Mouse (Mus musculus): ENCODE results near the gene Nuak2. TPM values are rescaled to one million over a fixed set of nuclear protein-coding genes. Genes with fewer than 3 reads are reported as not detected.

Nuak2 gene
- 1.1 TPM for polyA plus RNA-seq (2014; fragmentation: Illumina TruSeq; extraction: RNeasy Lipid Tissue Mini Kit (QIAGEN cat#74804))

DNA sequence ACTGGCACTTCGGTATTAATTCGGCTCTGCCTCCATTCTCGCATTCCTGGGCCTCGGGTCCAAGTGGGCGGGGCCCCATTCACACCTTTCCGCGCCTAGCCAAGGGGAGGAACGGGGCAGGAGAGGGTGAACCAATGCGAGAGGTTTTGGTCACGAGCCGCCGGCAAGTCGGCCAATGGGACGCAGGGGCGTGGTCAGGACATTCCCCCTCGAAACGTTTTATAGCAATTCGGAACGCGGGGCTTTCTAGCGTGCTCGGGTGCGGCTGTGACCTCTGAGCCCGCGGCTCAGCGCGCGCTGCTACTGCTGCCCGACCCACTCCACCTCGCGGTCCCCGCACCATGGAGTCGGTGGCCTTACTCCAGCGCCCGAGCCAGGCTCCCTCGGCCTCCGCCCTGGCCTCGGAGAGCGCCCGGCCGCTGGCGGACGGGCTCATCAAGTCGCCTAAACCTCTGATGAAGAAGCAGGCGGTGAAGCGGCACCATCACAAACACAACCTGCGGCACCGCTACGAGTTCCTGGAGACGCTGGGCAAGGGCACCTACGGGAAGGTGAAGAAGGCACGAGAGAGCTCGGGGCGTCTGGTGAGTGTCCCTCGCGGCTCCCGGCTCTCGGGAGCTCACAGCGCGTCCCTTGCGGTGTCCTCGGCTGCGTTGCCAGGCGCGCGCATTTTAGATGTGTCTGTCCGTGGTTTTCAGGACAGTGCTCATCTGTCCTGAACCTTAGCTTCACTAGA, at the start of gene Nuak2:
Gene Nuak2, plus strand, starts transcription at position 238 of the 736 bp plus-strand sequence.

DNA sequence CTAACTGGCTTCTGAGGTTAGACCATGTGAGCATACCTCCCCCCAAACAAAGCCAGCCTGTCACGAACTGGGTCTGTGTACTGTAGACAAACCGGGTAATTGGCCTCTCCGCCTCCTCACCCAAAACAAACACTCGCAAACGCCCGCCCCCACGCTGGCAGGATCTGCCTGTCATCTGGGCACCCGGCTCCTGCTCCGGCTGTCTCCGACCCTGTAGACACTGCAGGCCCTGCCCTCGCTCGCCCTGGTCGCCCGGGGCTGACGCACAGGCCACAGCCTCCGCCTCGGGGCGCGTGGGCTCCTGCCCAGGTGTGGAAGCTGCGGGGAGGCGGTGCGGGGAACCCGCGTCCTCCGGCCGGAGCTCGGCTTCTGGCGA, 17.5 kb upstream of the Nuak2 start, which contains the start of gene Klhdc8a:
Gene Klhdc8a, plus strand, starts transcription at position 202 of the 376 bp plus-strand sequence.

Other genes starting within 250 kb of the Nuak2 start
- gene Mfsd4a, start 248.1 kb upstream of the Nuak2 start, polyA plus RNA-seq (2014; fragmentation: Illumina TruSeq; extraction: RNeasy Lipid Tissue Mini Kit (QIAGEN cat#74804)), result 3.8 TPM
- 0.23 TPM for gene Cdk18, start 176.4 kb upstream of the Nuak2 start, polyA plus RNA-seq (2014; fragmentation: Illumina TruSeq; extraction: RNeasy Lipid Tissue Mini Kit (QIAGEN cat#74804))
- not detected for gene Lemd1, start 124.7 kb upstream of the Nuak2 start, polyA plus RNA-seq (2014; fragmentation: Illumina TruSeq; extraction: RNeasy Lipid Tissue Mini Kit (QIAGEN cat#74804))
- gene AC124108.1, start 124.7 kb upstream of the Nuak2 start, polyA plus RNA-seq (2014; fragmentation: Illumina TruSeq; extraction: RNeasy Lipid Tissue Mini Kit (QIAGEN cat#74804)), result not detected
- not detected for gene Gm10188, start 86.4 kb upstream of the Nuak2 start, polyA plus RNA-seq (2014; fragmentation: Illumina TruSeq; extraction: RNeasy Lipid Tissue Mini Kit (QIAGEN cat#74804))
- 0.17 TPM for gene Klhdc8a, start 17.5 kb upstream of the Nuak2 start, polyA plus RNA-seq (2014; fragmentation: Illumina TruSeq; extraction: RNeasy Lipid Tissue Mini Kit (QIAGEN cat#74804))
- 1.2 TPM for gene Tmcc2, start 75.2 kb downstream of the Nuak2 start, polyA plus RNA-seq (2014; fragmentation: Illumina TruSeq; extraction: RNeasy Lipid Tissue Mini Kit (QIAGEN cat#74804))
- gene Dstyk, start 101.4 kb downstream of the Nuak2 start, polyA plus RNA-seq (2014; fragmentation: Illumina TruSeq; extraction: RNeasy Lipid Tissue Mini Kit (QIAGEN cat#74804)), result 28.9 TPM
- 60.6 TPM for gene Rbbp5, start 161.2 kb downstream of the Nuak2 start, polyA plus RNA-seq (2014; fragmentation: Illumina TruSeq; extraction: RNeasy Lipid Tissue Mini Kit (QIAGEN cat#74804))
- 4.8 TPM for gene Tmem81, start 190.1 kb downstream of the Nuak2 start, polyA plus RNA-seq (2014; fragmentation: Illumina TruSeq; extraction: RNeasy Lipid Tissue Mini Kit (QIAGEN cat#74804))
- gene Cntn2, start 227.1 kb downstream of the Nuak2 start, polyA plus RNA-seq (2014; fragmentation: Illumina TruSeq; extraction: RNeasy Lipid Tissue Mini Kit (QIAGEN cat#74804)), result 0.31 TPM